Mouse (Mus musculus): ENCODE measurements around the gene B4galnt4.
A peak's percentile ranks its signal among the peaks of the same experiment; 100 is the strongest.

The B4galnt4 gene

DNA sequence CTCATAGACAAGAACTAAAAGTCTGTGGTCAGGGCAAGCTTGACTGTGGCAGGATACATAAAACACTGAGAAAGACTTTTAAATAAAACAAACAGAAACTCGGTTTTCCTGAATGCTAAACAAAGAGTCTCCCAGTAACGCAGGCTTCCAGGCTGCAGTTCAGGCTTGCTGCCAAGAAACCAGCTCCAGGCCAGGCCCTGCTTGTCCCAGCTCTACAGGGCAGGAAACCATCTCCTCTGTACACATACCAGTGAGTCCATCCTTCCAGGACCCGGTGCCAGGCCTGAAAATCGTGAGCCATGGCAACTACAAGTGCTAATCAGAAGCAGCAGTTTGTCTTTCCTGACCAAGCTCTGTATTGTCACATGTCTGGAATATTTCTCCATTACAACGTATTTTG, 19.2 kb upstream of the B4galnt4 start:
- no peak for DNase-seq (ENCODE audit: low spot score in 2 of 2)

GRCm38 (mm10) chr7:141042539-141042938, 18.4 kb upstream of the B4galnt4 start:
- no peak for DNase-seq (ENCODE audit: low spot score in 2 of 2)

- DNase-seq (ENCODE audit: low spot score in 2 of 2), result no peak
These were observed 13.8 kb upstream of the B4galnt4 start for GRCm38 (mm10) chr7:141046931-141047580.

DNA sequence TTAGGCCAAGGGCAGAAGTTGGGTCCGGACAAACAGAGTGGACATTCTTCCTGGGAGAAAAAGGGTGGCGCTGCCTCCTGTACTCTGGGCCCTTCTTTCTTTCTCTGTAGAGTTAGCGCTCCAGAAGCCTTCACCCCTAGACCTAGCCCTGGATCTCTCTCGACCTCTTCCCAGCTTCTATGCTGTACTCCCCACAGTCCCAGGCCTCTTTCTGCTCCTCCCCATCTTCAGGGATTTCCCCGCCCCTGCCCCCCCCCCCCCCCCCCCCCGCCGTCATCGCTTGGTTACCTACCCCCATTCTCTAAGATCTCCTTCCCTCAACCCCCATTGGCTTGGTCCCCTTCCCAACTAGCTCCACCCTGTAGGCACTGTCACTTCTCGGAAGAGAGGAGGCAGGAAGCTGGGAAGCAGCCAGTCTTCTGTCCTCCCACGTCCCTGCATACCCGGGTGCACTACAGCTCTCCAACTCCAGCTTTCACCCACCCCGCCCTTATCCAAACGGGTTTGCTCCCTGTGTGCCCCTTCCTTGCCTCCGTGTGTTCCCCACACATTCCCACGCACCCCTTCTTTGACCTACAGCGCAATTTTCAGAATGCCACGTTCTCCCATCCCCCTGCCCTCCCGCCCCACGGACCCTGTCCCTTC, 13.2 kb upstream of the B4galnt4 start:
- DNase-seq (ENCODE audit: low spot score in 2 of 2), result peak; percentile 66 to 81

- DNase-seq (ENCODE audit: low spot score in 2 of 2), result peak; percentile 68 to 88
These were observed 12.4 kb upstream of the B4galnt4 start for GRCm38 (mm10) chr7:141048226-141049218.

DNA sequence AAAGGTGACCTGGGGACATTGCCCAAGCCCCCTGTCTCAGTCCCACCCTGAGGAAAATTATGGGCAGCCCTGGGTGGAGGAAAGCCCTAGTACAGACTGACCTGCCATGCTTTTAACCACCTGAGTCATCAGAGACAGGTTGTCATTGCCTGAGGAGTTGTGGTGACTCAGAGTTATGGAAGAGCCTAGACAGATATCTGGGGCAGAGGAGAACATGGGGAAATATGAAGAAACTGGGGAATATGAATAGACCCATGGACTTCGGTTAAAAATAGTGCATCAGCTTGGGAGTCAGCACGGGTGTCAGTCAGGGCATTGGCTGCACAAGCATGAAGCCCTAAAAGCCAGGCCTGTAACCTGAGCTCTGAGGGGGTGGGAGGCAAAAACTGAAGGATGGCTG, 11.6 kb upstream of the B4galnt4 start:
- no peak for DNase-seq (ENCODE audit: low spot score in 2 of 2)

DNA sequence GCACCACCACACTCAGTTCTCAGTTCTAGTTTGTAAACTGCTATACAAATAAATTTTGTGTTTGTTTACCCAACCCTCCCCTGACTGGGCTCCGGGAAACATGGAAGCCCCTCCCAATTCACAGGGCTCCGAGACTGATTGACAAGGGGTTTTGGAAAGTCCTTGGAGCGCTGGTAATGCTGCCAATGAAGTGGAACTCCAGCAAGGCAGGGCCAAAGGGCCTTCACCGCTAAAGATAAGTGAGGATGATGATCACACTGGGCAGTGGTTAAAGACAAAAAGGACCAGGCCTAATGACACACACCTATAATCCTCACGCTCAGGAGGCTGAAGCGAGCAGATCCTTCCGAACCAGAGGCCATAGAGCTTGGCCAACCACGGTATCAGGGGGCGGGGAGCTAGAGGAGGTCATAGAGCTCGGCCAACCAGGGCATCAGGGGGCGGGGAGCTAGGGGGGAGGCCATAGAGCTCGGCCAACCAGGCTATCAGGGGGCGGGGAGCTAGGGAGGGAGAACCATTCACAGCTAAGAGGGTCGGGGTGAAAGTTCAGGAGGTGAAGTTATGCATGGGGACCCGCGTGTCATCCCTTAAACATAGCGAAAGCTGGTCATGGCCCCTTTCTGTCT, 9.7 kb upstream of the B4galnt4 start:
- DNase-seq (ENCODE audit: low spot score in 2 of 2), result no peak

GRCm38 (mm10) chr7:141052016-141052415, 8.9 kb upstream of the B4galnt4 start:
- no peak for DNase-seq (ENCODE audit: low spot score in 2 of 2)

- no peak for DNase-seq (ENCODE audit: low spot score in 2 of 2)
These were observed 8.5 kb upstream of the B4galnt4 start for GRCm38 (mm10) chr7:141052421-141052820.

GRCm38 (mm10) chr7:141055785-141056184, 5.1 kb upstream of the B4galnt4 start:
- DNase-seq (ENCODE audit: low spot score in 2 of 2), result no peak

GRCm38 (mm10) chr7:141056976-141057375, 3.9 kb upstream of the B4galnt4 start:
- no peak for DNase-seq (ENCODE audit: low spot score in 2 of 2)

DNA sequence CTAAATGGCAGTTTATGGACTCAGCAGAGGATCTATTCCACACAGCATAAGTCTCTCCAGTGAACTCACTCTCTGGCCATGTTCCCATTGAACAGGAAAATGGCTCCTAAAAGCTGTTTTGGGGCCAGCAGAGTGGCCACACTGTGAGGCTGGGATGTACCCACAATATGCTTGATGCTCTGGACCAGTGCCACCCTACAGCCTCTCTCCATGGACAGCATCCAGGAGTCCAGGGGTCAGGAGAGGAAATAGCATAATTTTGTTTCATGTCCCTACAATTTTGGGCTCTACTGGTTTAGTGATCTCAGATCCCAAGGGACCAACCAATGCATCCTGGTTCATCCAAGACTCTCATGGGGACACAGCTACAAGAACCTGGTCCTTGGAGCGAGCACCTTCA, 3.4 kb upstream of the B4galnt4 start:
- DNase-seq (ENCODE audit: low spot score in 2 of 2), result no peak

GRCm38 (mm10) chr7:141058601-141059341, 2.1 kb upstream of the B4galnt4 start:
- DNase-seq (ENCODE audit: low spot score in 2 of 2), result no peak

- no peak for DNase-seq (ENCODE audit: low spot score in 2 of 2)
These were observed 975 bp upstream of the B4galnt4 start for GRCm38 (mm10) chr7:141059929-141060328.

- DNase-seq (ENCODE audit: low spot score in 2 of 2), result no peak
These were observed 377 bp downstream of the B4galnt4 start for GRCm38 (mm10) chr7:141061269-141061692.

- DNase-seq (ENCODE audit: low spot score in 2 of 2), result no peak
These were observed 1.6 kb downstream of the B4galnt4 start for GRCm38 (mm10) chr7:141062525-141062924.

GRCm38 (mm10) chr7:141063353-141063752, 2.4 kb downstream of the B4galnt4 start:
- DNase-seq (ENCODE audit: low spot score in 2 of 2), result no peak

GRCm38 (mm10) chr7:141064175-141064574, 3.3 kb downstream of the B4galnt4 start:
- no peak for DNase-seq (ENCODE audit: low spot score in 2 of 2)

DNA sequence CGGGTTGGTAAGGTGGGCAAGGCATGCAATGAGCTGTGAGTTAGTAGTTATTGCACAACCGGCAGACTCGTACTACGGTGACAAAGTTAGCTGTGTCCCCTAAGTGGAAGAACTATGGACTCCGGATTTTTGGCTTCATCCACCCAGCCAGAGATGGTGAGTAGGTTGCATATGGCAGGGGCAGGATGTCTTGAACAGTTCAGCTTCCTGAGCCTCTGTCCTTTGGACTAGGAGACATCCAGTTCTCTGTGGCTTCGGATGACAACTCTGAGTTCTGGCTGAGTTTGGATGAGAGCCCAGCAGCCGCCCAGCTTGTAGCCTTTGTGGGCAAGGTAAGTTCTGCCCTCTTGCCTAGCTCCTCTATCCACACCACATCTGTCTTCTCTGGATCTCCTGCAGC, 3.7 kb downstream of the B4galnt4 start:
- DNase-seq (ENCODE audit: low spot score in 2 of 2), result no peak

- no peak for DNase-seq (ENCODE audit: low spot score in 2 of 2)
These were observed 7.4 kb downstream of the B4galnt4 start for GRCm38 (mm10) chr7:141068351-141068750.

Data from frontal cortex, postnatal 10 days (tissue).